Mouse (Mus musculus): Measurements from ENCODE around the gene Katnb1.

Gene Katnb1

GRCm38 (mm10) chr8:95080381-95081341 is at the start of gene Katnb1:
TSS of gene Katnb1 (plus strand) at chr8:95081186.
- DNase-seq = peak; percentile 99 to 100

GRCm38 (mm10) chr8:95037106-95037925 is 43.7 kb upstream of the Katnb1 start:
- peak in 1 of 2 experiments; percentile 24 for DNase-seq

GRCm38 (mm10) chr8:95041883-95042784 is 38.9 kb upstream of the Katnb1 start:
- peak; percentile 31 to 50 for DNase-seq

GRCm38 (mm10) chr8:95044811-95045210 is 36.2 kb upstream of the Katnb1 start:
- no peak for DNase-seq

- DNase-seq = no peak
Observed at GRCm38 (mm10) chr8:95046982-95047381, 34.0 kb upstream of the Katnb1 start.

GRCm38 (mm10) chr8:95047884-95048680 is 32.9 kb upstream of the Katnb1 start:
- DNase-seq = no peak

GRCm38 (mm10) chr8:95049636-95050035 is 31.4 kb upstream of the Katnb1 start:
- no peak for DNase-seq

- DNase-seq = no peak
Observed at GRCm38 (mm10) chr8:95054438-95054837, 26.5 kb upstream of the Katnb1 start.

GRCm38 (mm10) chr8:95054927-95055510 is 26.0 kb upstream of the Katnb1 start, which contains the start of gene Drc7:
TSS of gene Drc7 (plus strand) at chr8:95055103.
- DNase-seq = no peak

- DNase-seq = no peak
Observed at GRCm38 (mm10) chr8:95056414-95056813, 24.6 kb upstream of the Katnb1 start.

GRCm38 (mm10) chr8:95058661-95059060 is 22.3 kb upstream of the Katnb1 start:
- no peak for DNase-seq

GRCm38 (mm10) chr8:95059812-95060533 is 21.0 kb upstream of the Katnb1 start:
- no peak for DNase-seq

- no peak for DNase-seq
Observed at GRCm38 (mm10) chr8:95064531-95064930, 16.5 kb upstream of the Katnb1 start.

- DNase-seq = peak; percentile 51 to 79
Observed at GRCm38 (mm10) chr8:95067582-95067981, 13.4 kb upstream of the Katnb1 start.

GRCm38 (mm10) chr8:95075504-95075903 is 5.5 kb upstream of the Katnb1 start:
- DNase-seq = no peak

- no peak for DNase-seq
Observed at GRCm38 (mm10) chr8:95076151-95076550, 4.8 kb upstream of the Katnb1 start.

- DNase-seq = no peak
Observed at GRCm38 (mm10) chr8:95078055-95078454, 2.9 kb upstream of the Katnb1 start.

GRCm38 (mm10) chr8:95079305-95079704 is 1.7 kb upstream of the Katnb1 start:
- no peak for DNase-seq

- DNase-seq = no peak
Observed at GRCm38 (mm10) chr8:95081650-95082049, 664 bp downstream of the Katnb1 start.

GRCm38 (mm10) chr8:95084261-95084660 is 3.3 kb downstream of the Katnb1 start:
- no peak for DNase-seq
